8 mouse cellular contexts compared by ENCODE assay signal in the genomic region with DNA sequence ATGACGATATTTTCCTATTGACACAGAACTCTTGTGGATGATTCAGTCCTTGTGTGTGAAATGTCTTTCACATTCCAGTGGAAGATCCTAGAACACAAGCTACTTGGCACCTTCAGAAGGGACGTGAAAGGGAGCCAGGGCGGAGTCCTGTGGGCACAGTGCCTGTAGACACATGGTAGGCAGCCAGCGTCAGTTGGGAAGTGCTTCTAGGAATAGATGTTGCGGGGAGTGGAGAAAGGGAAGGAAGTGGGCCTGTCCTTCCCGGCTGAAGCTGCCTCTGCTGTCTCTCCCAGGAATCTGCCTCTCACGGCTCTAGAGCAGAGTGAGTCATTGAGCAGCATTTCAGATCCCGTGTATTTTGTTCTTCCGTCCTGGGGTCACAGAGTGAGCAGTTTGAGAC.
A peak's percentile ranks its signal among the peaks of the same experiment; 100 is the strongest.
DNase-seq lines count a peak whose midpoint lies in the region; ATAC-seq and TF ChIP-seq lines count a peak whose summit lies in the region.

No protein-coding gene starts in this region.

- TF ChIP-seq CTCF in lung, adult 2 months (IDR thresholded peaks at IDR 0.05; ENCODE audit: insufficient read depth, low read length), result no peak

- no peak overlapping the region for H3K4me2 ChIP-seq in embryonic facial prominence, embryonic 13.5 days
- no peak overlapping the region for H3K4me2 ChIP-seq in kidney, embryonic 15.5 days

- TF ChIP-seq POLR2A in lung, adult 2 months (IDR thresholded peaks at IDR 0.05; ENCODE audit: borderline replicate concordance, extremely low read depth, low read depth, low read length), result no peak

- no peak overlapping the region for H3K27ac ChIP-seq in embryonic facial prominence, embryonic 13.5 days
- H3K27ac ChIP-seq in embryonic facial prominence, embryonic 10.5 days (replicated peaks), result no peak overlapping the region
- 0 out of 2 replicates have a peak overlapping the region, but pooled peaks have one; percentile 48 for H3K27ac ChIP-seq in kidney, embryonic 15.5 days

- H3K27me3 ChIP-seq in embryonic facial prominence, embryonic 13.5 days, result no peaks in the 10 kb centered on the region
- H3K27me3 ChIP-seq in embryonic facial prominence, embryonic 10.5 days (replicated peaks; ENCODE audit: low read depth, poor library complexity, severe bottlenecking), result no peaks in the 10 kb centered on the region
- H3K27me3 ChIP-seq in kidney, embryonic 15.5 days, result no peaks in the 10 kb centered on the region

- intact Hi-C loops in gastrocnemius, postnatal 14 days (cut with DNase I; ENCODE audit: low total_unique reads), result no loop called here

- H3K4me3 ChIP-seq in embryonic facial prominence, embryonic 13.5 days, result no peak overlapping the region
- H3K4me3 ChIP-seq in embryonic facial prominence, embryonic 10.5 days, result no peak overlapping the region
- no peak overlapping the region for H3K4me3 ChIP-seq in kidney, embryonic 15.5 days (replicated peaks)
- no peak overlapping the region for H3K4me3 ChIP-seq in lung, adult 2 months (replicated peaks; ENCODE audit: extremely low read depth, low read depth, low read length)

- no peak for DNase-seq in embryonic facial prominence, embryonic 10.5 days (ENCODE audit: low spot score)
- peak; percentile 73 for DNase-seq in cerebellum, adult 11 months
- DNase-seq in gastrocnemius, postnatal 14 days, result peak; percentile 63
- DNase-seq in lung, adult 2 months, result peak; percentile 65
- peak; percentile 70 for DNase-seq in telencephalon, adult 2 months (ENCODE audit: low read depth, low spot score)
- DNase-seq in thymus, adult 18-20 months, result no peak

- H3K9ac ChIP-seq in embryonic facial prominence, embryonic 13.5 days, result 0 out of 2 replicates have a peak overlapping the region, but pooled peaks have one; percentile 36
- H3K9ac ChIP-seq in kidney, embryonic 15.5 days, result no peak overlapping the region

- WGBS in embryonic facial prominence, embryonic 13.5 days, result 61% methylated on average over 9 of the region's 9 CpGs
- WGBS in embryonic facial prominence, embryonic 10.5 days, result 79% methylated on average over 9 of the region's 9 CpGs
- 63% methylated on average over 9 of the region's 9 CpGs for WGBS in kidney, embryonic 15.5 days
- WGBS in lung, adult 2 months, result 15% methylated on average over 9 of the region's 9 CpGs

- H3K9me3 ChIP-seq in embryonic facial prominence, embryonic 13.5 days, result no peaks in the 10 kb centered on the region
- no peaks in the 10 kb centered on the region for H3K9me3 ChIP-seq in embryonic facial prominence, embryonic 10.5 days
- H3K9me3 ChIP-seq in kidney, embryonic 15.5 days (replicated peaks), result no peaks in the 10 kb centered on the region

- no peaks in the 10 kb centered on the region for H3K36me3 ChIP-seq in embryonic facial prominence, embryonic 13.5 days
- H3K36me3 ChIP-seq in embryonic facial prominence, embryonic 10.5 days (replicated peaks), result no peaks in the 10 kb centered on the region
- H3K36me3 ChIP-seq in kidney, embryonic 15.5 days, result no peaks in the 10 kb centered on the region

- ATAC-seq in embryonic facial prominence, embryonic 13.5 days (ENCODE audit: insufficient number of reproducible peaks, insufficient read depth, low FRiP score, low TSS enrichment, low read depth), result no peak
- no peak for ATAC-seq in kidney, embryonic 15.5 days (replicated peaks; ENCODE audit: low FRiP score)

- H3K4me1 ChIP-seq in embryonic facial prominence, embryonic 13.5 days, result peaks cover 24% of the 10 kb centered on the region
- H3K4me1 ChIP-seq in embryonic facial prominence, embryonic 10.5 days, result peaks cover 15% of the 10 kb centered on the region
- H3K4me1 ChIP-seq in kidney, embryonic 15.5 days, result peaks cover 28% of the 10 kb centered on the region
- peaks cover 8% of the 10 kb centered on the region for H3K4me1 ChIP-seq in lung, adult 2 months (ENCODE audit: control insufficient read depth, insufficient read depth, low read length)

Comparison
In these comparisons a context has a peak if more than half of its experiments do, and no peak if none do; other contexts are left out.
1. DNase-seq: peak in cerebellum, adult 11 months (single experiment), gastrocnemius, postnatal 14 days (single experiment), lung, adult 2 months (single experiment) and telencephalon, adult 2 months (single experiment); none in embryonic facial prominence, embryonic 10.5 days (single experiment) and thymus, adult 18-20 months (0 of 2).